Mouse (Mus musculus) midbrain, embryonic 11.5 days (tissue): ENCODE data around the gene 1700001C19Rik. TPM values are rescaled to one million over a fixed set of nuclear protein-coding genes. Genes with fewer than 3 reads are reported as not detected.

Source experiments
- ATAC-seq: fragments of 200-750 bp; cut with Nextera tagmentation; 2 replicates; pipeline ENCODE4 v1.8.0; 2017; ENCODE audit warnings: moderate TSS enrichment, moderate library complexity; ENCODE audit not compliant: low FRiP score
- DNase-seq: peaks from one replicate; pipeline ENCODE4 v3.0.0; 2015; ENCODE audit warnings: low spot score; ENCODE audit errors: missing footprints
- H3K27ac ChIP-seq: fragments of 300-500 bp; sonication (generic); 2 replicates; pipeline ENCODE4 v1.5.1; 2014; ENCODE audit warnings: low read depth, low read length
- H3K27me3 ChIP-seq: fragments of 300-500 bp; sonication (generic); 2 replicates; pipeline ENCODE4 v1.6.1; 2014; ENCODE audit warnings: mild to moderate bottlenecking, low read length, moderate library complexity, mixed read lengths; ENCODE audit not compliant: control insufficient read depth, insufficient read depth
- H3K36me3 ChIP-seq: fragments of 300-500 bp; sonication (generic); 2 replicates; pipeline ENCODE4 v1.6.1; 2014; ENCODE audit warnings: mild to moderate bottlenecking, low read length, moderate library complexity, mixed read lengths; ENCODE audit not compliant: control insufficient read depth, insufficient read depth
- H3K4me1 ChIP-seq: fragments of 300-500 bp; sonication (generic); 2 replicates; pipeline ENCODE4 v1.6.1; 2014; ENCODE audit warnings: low read length; ENCODE audit not compliant: control insufficient read depth, insufficient read depth
- H3K4me2 ChIP-seq: fragments of 300-500 bp; sonication (generic); 2 replicates; pipeline ENCODE4 v1.6.1; 2014; ENCODE audit warnings: mild to moderate bottlenecking, moderate library complexity
- H3K4me3 ChIP-seq: fragments of 300-500 bp; sonication (generic); 2 replicates; pipeline ENCODE4 v1.5.1; 2014; ENCODE audit warnings: low read depth, low read length
- H3K9ac ChIP-seq: fragments of 300-500 bp; sonication (generic); 2 replicates; pipeline ENCODE4 v1.6.1; 2014; ENCODE audit warnings: low read length
- H3K9me3 ChIP-seq: fragments of 300-500 bp; sonication (generic); 2 replicates; pipeline ENCODE4 v1.6.1; 2016; ENCODE audit warnings: low read length; ENCODE audit not compliant: control insufficient read depth
- WGBS: fragments of 180-500 bp; shearing (Covaris S2); extraction: QIAGEN DNeasy Blood & Tissue Kit; methylation state at CpG from one replicate; pipeline ENCODE4 v1.1.7; 2014; 5-methylcytosine and 5-hydroxymethylcytosine counted together
- polyA plus RNA-seq: library from polyadenylated mRNA; unstranded; fragments of >200 nt; fragmentation: Nextera tagmentation; extraction: Ambion mirVana; gene quantifications from 2 replicates; pipeline ENCODE4 v1.2.1, GENCODE M21; 2014

1700001C19Rik gene
- polyA plus RNA-seq, 1 experiment from 2014 or later, result 0.18 TPM

DNA sequence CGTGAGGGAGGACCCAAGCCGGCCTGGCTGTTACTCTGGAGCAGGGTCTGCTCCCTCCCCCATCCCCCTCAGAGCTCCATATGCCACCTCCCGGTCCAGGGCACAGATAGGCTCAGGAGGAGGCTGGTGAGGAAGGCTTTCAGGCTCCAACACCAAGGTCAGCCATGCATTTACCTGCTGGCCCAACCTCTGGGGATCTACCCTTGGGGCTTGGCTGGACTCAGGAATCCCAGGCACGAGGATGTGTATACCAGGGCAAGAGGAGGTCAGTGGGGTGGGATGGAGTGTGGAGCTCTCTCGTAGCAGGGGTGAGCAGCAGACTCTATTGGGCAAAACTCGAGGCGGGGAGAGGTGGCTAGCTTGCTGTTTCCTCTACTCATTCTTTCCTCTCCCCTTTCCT lies 15.7 kb upstream of the 1700001C19Rik start:
- H3K4me3 ChIP-seq, result no peak overlapping the region
- ATAC-seq, result no peak
- H3K4me2 ChIP-seq, result no peak overlapping the region
- H3K36me3 ChIP-seq, result no peaks in the 10 kb centered on the region
- no peaks in the 10 kb centered on the region for H3K27me3 ChIP-seq
- no peak overlapping the region for H3K9ac ChIP-seq
- 56% methylated on average over 7 of the region's 7 CpGs for WGBS
- no peak overlapping the region for H3K27ac ChIP-seq
- H3K4me1 ChIP-seq, result no peaks in the 10 kb centered on the region
- no peak for DNase-seq
- no peaks in the 10 kb centered on the region for H3K9me3 ChIP-seq

DNA sequence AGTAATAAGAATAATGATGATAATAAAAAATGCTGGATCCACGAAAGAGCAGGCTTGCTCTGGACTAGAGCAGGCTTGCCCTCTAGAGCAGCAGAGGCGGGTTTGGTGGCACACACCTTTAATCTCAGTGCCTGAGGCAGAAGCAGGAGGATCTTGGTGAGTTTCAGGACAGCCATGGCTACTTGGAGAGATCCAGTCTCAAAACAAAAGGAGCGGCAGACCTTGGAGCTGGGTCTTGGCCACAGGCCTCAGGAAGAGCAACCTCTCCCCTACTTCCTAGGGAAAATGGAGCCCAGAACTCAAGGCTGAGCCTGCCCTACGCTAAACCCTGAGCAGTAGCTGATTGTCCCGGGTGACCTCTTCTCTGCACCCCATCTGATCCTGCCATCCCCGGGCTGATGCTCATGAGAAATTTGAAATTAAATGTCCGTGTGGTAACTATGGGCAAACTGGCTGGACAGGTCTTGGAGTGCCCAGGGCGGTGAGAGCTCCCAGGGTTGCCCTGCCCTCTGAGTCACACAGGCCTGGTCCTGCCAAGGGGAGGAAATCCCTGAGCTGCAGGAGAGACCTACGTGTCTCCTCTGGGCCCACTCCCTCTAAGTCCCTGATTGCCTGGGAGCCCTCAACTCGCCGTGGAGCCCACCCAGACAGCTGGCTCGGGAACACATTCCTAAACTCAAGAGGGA lies 13.8 kb upstream of the 1700001C19Rik start:
- 78% methylated on average over 12 of the region's 12 CpGs for WGBS
- Histone ChIP-seq H3K9ac (no peak overlapping the region), H3K27me3 (no peaks in the 10 kb centered on the region), H3K4me2 (no peak overlapping the region), H3K27ac (no peak overlapping the region), H3K4me1 (no peaks in the 10 kb centered on the region), H3K36me3 (no peaks in the 10 kb centered on the region), H3K4me3 (no peak overlapping the region), H3K9me3 (no peaks in the 10 kb centered on the region)
- no peak for ATAC-seq
- DNase-seq, result no peak

DNA sequence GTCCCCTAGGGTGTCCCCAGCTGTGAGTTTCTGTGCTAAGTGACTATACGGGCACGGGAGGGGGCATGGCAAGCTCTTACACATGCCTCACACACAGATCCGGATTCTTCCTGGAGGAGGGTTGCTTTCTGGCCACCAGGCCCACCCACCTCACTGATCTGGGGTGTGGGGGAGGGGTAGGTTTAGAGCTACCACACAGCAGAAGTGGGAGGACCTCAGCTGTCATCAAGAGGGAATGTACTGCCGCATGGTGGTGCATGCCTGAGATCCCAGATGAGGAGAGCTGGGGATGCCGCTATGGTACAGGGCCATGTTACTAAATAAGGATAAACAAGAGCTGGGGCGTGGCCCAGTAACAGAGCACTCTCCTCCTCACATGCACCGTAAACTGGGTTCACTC lies 13.1 kb upstream of the 1700001C19Rik start:
- Histone ChIP-seq H3K9me3 (no peaks in the 10 kb centered on the region), H3K4me2 (no peak overlapping the region), H3K27me3 (no peaks in the 10 kb centered on the region), H3K4me3 (no peak overlapping the region), H3K27ac (no peak overlapping the region), H3K4me1 (no peaks in the 10 kb centered on the region), H3K36me3 (no peaks in the 10 kb centered on the region), H3K9ac (no peak overlapping the region)
- WGBS, result 39% methylated on average over 7 of the region's 7 CpGs
- no peak for DNase-seq
- no peak for ATAC-seq

DNA sequence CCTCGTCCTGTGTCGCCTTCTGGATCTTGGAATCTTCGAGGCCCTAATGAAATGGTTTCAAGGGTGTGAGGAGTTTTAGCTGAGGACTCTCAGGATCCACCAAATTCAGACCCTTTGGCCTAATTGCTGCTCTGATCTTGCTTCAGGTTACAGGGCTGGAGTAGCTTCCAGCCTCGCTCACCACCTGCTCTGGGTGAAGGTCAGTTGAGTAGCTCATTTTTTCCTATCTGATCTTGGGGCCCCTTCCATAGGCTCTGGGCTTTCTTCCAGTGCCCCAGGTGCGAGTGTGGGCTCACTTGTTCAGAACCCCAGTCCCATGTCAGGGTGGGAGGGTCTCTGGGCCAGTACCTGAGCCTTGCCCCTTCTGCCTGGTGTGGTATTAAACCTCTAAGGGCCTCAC lies 12.3 kb upstream of the 1700001C19Rik start:
- Histone ChIP-seq H3K27me3 (no peaks in the 10 kb centered on the region), H3K4me3 (no peak overlapping the region), H3K9ac (no peak overlapping the region), H3K4me2 (no peak overlapping the region), H3K27ac (no peak overlapping the region), H3K9me3 (no peaks in the 10 kb centered on the region), H3K36me3 (no peaks in the 10 kb centered on the region), H3K4me1 (no peaks in the 10 kb centered on the region)
- DNase-seq (no peak), ATAC-seq (no peak)
- 81% methylated on average over 5 of the region's 5 CpGs for WGBS

DNA sequence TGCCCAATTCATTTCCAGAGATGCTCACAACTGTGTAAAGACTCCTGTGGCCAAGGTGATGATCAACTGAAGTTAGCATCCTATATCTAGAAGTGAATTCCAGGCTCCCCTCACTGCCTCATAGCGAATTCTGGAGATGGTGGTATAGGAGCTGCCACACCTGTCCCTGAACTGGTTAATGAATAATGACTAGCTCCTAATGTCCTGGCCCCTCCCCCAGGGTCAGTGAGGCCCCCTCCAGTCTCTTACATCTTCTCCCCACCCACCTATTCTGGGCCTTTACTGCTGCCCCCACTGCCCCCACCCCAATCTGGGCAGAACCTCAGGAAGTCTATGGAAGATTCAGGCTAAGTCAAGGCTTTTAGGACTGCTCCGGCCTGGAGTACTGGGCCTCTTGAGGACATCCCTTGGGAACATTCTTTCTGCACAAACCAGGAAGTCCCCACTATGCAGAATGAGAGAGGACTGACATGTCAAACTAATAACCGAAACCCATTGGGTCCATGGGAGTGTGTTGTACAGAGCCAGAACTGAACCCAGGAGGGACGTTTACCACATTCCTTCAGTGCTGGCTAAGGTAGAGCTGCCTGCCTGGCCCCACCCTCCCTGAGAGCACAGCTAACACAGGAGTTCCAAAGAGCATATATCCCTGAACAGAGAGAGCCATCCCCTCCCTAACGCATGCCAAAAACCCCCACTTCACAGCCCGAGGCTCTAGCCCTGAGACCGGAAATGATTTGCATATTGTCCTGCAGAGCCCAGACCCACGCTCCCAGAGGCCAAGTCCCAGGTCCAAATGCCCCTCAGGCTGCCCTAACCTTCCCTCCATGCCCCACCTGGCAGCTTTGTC lies 11.6 kb upstream of the 1700001C19Rik start:
- Histone ChIP-seq H3K36me3 (no peaks in the 10 kb centered on the region), H3K9me3 (no peaks in the 10 kb centered on the region), H3K27me3 (no peaks in the 10 kb centered on the region), H3K4me3 (no peak overlapping the region), H3K9ac (no peak overlapping the region), H3K4me1 (no peaks in the 10 kb centered on the region), H3K4me2 (no peak overlapping the region), H3K27ac (no peak overlapping the region)
- no peak for DNase-seq
- 43% methylated on average over 8 of the region's 8 CpGs for WGBS
- no peak for ATAC-seq

DNA sequence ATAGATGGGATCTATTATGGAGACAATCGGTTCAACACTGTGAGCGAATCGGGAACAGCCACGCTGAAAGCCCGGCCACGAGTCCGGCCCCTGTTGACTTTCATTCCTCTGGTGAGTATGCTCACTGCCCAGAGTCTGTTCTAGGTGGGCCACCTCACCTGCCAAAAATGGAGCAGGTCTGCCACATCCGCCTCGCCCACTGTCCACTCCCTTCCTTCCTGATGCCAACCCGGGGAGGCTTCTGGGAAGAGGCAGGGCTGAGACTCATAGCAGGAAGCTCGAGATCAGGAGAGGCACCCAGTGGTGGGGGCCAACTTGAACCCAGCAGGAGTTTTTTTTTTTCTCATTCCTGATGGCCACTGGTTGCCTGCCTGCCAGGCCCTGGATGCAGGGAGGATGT lies 9.4 kb upstream of the 1700001C19Rik start:
- Histone ChIP-seq H3K4me3 (no peak overlapping the region), H3K27me3 (no peaks in the 10 kb centered on the region), H3K9me3 (no peaks in the 10 kb centered on the region), H3K4me2 (no peak overlapping the region), H3K9ac (no peak overlapping the region), H3K27ac (no peak overlapping the region), H3K36me3 (no peaks in the 10 kb centered on the region), H3K4me1 (no peaks in the 10 kb centered on the region)
- DNase-seq, result no peak
- no peak for ATAC-seq
- WGBS, result 86% methylated on average over 11 of the region's 11 CpGs

DNA sequence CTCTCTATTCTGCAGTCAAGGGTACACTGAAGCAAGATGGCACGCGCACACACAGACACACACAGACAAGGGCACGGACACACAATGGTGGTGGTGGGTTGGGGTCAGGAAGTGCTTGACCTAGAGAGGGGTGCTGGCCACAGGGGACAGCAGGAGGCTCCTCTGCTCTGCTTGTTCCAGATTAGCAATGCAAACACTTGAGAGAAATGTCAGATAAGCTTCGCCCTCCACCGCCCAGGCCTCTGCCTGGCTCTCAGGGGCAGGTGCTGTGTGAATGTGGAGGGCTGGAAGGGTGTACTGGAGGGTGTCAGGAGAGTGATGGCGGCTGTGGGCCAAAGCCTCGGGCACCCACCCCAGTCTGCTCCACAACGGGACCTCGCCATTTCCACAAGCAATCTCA lies 8.8 kb upstream of the 1700001C19Rik start:
- WGBS, result 67% methylated on average over 9 of the region's 9 CpGs

DNA sequence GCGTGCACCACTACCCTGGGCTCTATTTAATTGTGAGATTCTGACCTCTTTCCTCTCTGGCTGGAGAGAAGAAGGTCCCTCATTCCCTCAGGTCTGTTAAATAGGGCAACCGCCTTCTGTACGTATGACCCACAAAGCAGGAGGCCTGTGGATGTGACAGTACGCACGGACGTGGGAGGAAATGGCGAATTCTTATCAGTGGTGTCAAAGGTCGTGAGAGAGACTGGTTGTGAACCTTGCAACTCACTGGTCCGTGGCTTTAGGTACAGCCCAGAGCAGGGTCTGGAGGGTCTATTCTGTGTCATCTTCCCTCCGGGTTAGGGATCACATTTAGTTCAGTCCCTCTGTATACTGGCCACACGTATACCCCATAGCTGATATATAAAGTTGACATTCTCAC lies 8.3 kb upstream of the 1700001C19Rik start:
- no peak overlapping the region for H3K4me2 ChIP-seq
- DNase-seq (no peak), ATAC-seq (no peak)
- H3K9ac ChIP-seq, result no peak overlapping the region
- H3K4me3 ChIP-seq, result no peak overlapping the region
- 66% methylated on average over 11 of the region's 11 CpGs for WGBS
- H3K9me3 ChIP-seq, result no peaks in the 10 kb centered on the region
- H3K36me3 ChIP-seq, result no peaks in the 10 kb centered on the region
- H3K27ac ChIP-seq, result no peak overlapping the region
- no peaks in the 10 kb centered on the region for H3K4me1 ChIP-seq
- no peaks in the 10 kb centered on the region for H3K27me3 ChIP-seq

More for the DNA sequence above, 8.8 kb upstream of the 1700001C19Rik start:
- Histone ChIP-seq H3K4me2 (no peak overlapping the region), H3K9me3 (no peaks in the 10 kb centered on the region), H3K4me3 (no peak overlapping the region), H3K4me1 (no peaks in the 10 kb centered on the region), H3K36me3 (no peaks in the 10 kb centered on the region), H3K27ac (no peak overlapping the region), H3K9ac (no peak overlapping the region), H3K27me3 (no peaks in the 10 kb centered on the region)
- DNase-seq (no peak), ATAC-seq (no peak)

DNA sequence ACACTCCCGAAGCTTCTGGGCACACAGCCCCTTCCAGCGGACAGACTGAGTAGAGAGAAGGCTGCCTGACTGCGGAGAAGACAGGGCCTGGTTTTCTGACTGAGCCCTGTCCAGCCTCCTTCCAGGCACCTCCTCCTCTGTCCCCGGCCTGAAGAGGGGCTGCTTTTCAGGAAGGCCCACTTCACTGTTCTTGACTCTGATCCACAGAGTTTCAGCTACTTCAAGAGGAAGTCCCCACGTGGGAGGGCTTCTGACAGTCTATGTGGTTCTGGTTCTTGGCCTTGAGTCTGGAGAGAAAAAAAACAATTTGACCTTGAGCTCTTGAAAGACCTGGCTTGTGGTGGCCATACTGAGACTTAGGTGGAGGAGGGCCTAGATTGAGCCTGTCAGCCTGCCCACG lies 6.9 kb upstream of the 1700001C19Rik start:
- no peaks in the 10 kb centered on the region for H3K9me3 ChIP-seq
- H3K9ac ChIP-seq, result no peak overlapping the region
- H3K4me2 ChIP-seq, result no peak overlapping the region
- no peak for ATAC-seq
- no peaks in the 10 kb centered on the region for H3K27me3 ChIP-seq
- H3K27ac ChIP-seq, result no peak overlapping the region
- H3K4me3 ChIP-seq, result no peak overlapping the region
- no peak for DNase-seq
- 65% methylated on average over 6 of the region's 6 CpGs for WGBS
- H3K4me1 ChIP-seq, result peaks cover 5% of the 10 kb centered on the region; the same call in 1 of the 2 replicates
- H3K36me3 ChIP-seq, result no peaks in the 10 kb centered on the region
